21 mouse cellular contexts compared by ENCODE assay signal in the genomic region with DNA sequence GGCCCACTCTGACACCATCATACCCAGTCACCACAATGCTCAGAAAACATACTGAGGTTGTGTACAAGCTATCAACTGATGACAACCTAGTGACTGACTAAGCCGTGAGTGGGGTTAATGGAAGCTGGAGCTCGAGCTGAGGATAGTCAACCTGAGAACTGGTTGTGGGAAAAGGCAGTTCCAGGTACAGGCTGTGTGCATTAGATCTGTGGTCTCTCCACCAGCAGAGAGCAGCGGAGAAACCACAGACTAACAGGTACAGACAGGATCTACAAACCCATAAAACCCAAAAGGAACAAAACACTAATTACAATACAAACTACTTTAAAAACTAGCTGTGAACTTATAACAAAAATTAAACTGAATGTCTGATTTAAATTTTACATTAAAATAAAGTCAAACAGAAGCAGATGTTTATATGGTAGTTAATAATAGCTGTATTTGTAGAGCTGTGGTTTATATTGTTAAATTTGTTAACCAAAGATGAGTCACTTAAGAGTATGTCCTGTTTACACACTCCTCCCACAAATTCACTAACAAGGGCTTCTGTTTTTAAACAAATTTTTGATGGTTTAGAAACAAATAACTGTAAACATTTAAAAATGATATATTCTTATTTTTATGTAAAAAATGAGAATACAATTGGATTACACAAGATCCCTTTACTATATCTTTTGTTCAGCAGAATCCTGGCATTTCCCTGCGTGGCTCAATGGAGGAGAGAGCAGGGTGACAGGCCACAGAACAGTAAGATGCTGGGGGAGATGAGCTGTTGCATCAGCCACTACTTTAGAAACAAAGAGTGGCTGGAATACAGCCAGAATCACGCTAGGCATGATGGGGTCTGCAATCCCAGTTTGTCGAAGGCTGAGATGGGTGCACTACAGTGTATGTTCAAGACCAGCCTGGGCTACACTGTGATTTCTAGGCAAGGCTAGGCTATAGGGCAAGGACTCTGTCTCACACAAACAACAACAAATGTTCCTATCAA. TPM values are rescaled to one million over a fixed set of nuclear protein-coding genes. Genes with fewer than 3 reads are reported as not detected.
DNase-seq lines count a peak whose midpoint lies in the region; ATAC-seq and TF ChIP-seq lines count a peak whose summit lies in the region.
"Had no signal": no experiment of that assay in that cellular context is flagged by ENCODE, and none has a peak within 500 bp of the region (broad histone marks: within the 10 kb centered on the region; RNA-seq: fewer than 3 reads in every experiment).

No protein-coding gene starts in this region.

- no peak overlapping the region for H3K9ac ChIP-seq in forebrain, embryonic 13.5 days
- no peak overlapping the region for H3K9ac ChIP-seq in forebrain, embryonic 15.5 days (replicated peaks)
- no peak overlapping the region for H3K9ac ChIP-seq in lung, embryonic 14.5 days
- H3K9ac ChIP-seq: heart, embryonic 13.5 days; liver, embryonic 12.5 days; neural tube, embryonic 12.5 days; stomach, embryonic 15.5 days had no signal

- no peak overlapping the region for H3K4me2 ChIP-seq in forebrain, embryonic 13.5 days
- H3K4me2 ChIP-seq in forebrain, embryonic 15.5 days (replicated peaks): no peak overlapping the region
- H3K4me2 ChIP-seq in lung, embryonic 14.5 days: no peak overlapping the region
- H3K4me2 ChIP-seq: heart, embryonic 13.5 days; liver, embryonic 12.5 days; neural tube, embryonic 12.5 days; stomach, embryonic 15.5 days had no signal

- peak; percentile 43 for DNase-seq in lung, embryonic 14.5 days
- DNase-seq in lung, postnatal 36 days: no peak
- DNase-seq in MN1 (ENCODE audit: low spot score): peak; percentile 44
- DNase-seq in gastrocnemius, postnatal 14 days: no peak
- no peak for DNase-seq in ovary, adult 18-20 months (ENCODE audit: low spot score)
- DNase-seq: cerebellum, postnatal 14 days; kidney, adult 2 months; kidney, postnatal 4 days; layer of hippocampus, postnatal 36 days; lung, postnatal 4 days; right cerebral cortex, adult 18-20 months had no signal

- H3K27ac ChIP-seq in forebrain, embryonic 13.5 days: no peak overlapping the region
- H3K27ac ChIP-seq in forebrain, embryonic 15.5 days (replicated peaks): no peak overlapping the region
- no peak overlapping the region for H3K27ac ChIP-seq in lung, embryonic 14.5 days (ENCODE audit: low read depth)
- H3K27ac ChIP-seq: heart, embryonic 13.5 days; hindbrain, embryonic 10.5 days; limb, embryonic 10.5 days; liver, embryonic 12.5 days; neural tube, embryonic 12.5 days; stomach, embryonic 15.5 days had no signal

- H3K9me3 ChIP-seq in forebrain, embryonic 13.5 days (replicated peaks): no peaks in the 10 kb centered on the region
- no peaks in the 10 kb centered on the region for H3K9me3 ChIP-seq in forebrain, embryonic 15.5 days
- no peaks in the 10 kb centered on the region for H3K9me3 ChIP-seq in lung, embryonic 14.5 days (ENCODE audit: low read depth, low read length)
- H3K9me3 ChIP-seq: G1E; heart, embryonic 13.5 days; hindbrain, embryonic 10.5 days; limb, embryonic 10.5 days; liver, embryonic 12.5 days; neural tube, embryonic 12.5 days; stomach, embryonic 15.5 days had no signal

- no peak overlapping the region for H3K4me3 ChIP-seq in forebrain, embryonic 13.5 days
- no peak overlapping the region for H3K4me3 ChIP-seq in forebrain, embryonic 15.5 days
- no peak overlapping the region for H3K4me3 ChIP-seq in lung, embryonic 14.5 days (ENCODE audit: low read depth, low read length)
- H3K4me3 ChIP-seq: heart, embryonic 13.5 days; hindbrain, embryonic 10.5 days; limb, embryonic 10.5 days; liver, embryonic 12.5 days; neural tube, embryonic 12.5 days; stomach, embryonic 15.5 days had no signal

- no peak for TF ChIP-seq CTCF in lung, embryonic 14.5 days (IDR thresholded peaks at IDR 0.05; ENCODE audit: low read depth)

- H3K27me3 ChIP-seq in forebrain, embryonic 13.5 days: no peaks in the 10 kb centered on the region
- no peaks in the 10 kb centered on the region for H3K27me3 ChIP-seq in forebrain, embryonic 15.5 days
- no peaks in the 10 kb centered on the region for H3K27me3 ChIP-seq in lung, embryonic 14.5 days (ENCODE audit: insufficient read depth, low read length)
- H3K27me3 ChIP-seq: heart, embryonic 13.5 days; liver, embryonic 12.5 days; neural tube, embryonic 12.5 days; stomach, embryonic 15.5 days had no signal

- H3K36me3 ChIP-seq in forebrain, embryonic 13.5 days (ENCODE audit: poor library complexity, severe bottlenecking): peaks cover 16% of the 10 kb centered on the region
- H3K36me3 ChIP-seq in forebrain, embryonic 15.5 days: peaks cover 12% of the 10 kb centered on the region
- H3K36me3 ChIP-seq in lung, embryonic 14.5 days (ENCODE audit: insufficient read depth): peaks cover 19% of the 10 kb centered on the region; the same call in 1 of the 2 replicates
- H3K36me3 ChIP-seq: stomach, embryonic 15.5 days had no signal

- 0 out of 2 replicates have a peak, but pooled peaks have one; percentile 43 for ATAC-seq in forebrain, embryonic 13.5 days
- ATAC-seq in forebrain, embryonic 15.5 days (replicated peaks): no peak
- no peak for ATAC-seq in lung, embryonic 14.5 days (ENCODE audit: insufficient read depth)
- 0 out of 2 replicates have a peak, but pooled peaks have one; percentile 28 for ATAC-seq in megakaryocyte-erythroid progenitor cell, adult 5-6 weeks (replicated peaks; ENCODE audit: low FRiP score, low TSS enrichment, poor library complexity, severe bottlenecking)
- ATAC-seq: liver, embryonic 12.5 days had no signal

- WGBS in forebrain, embryonic 13.5 days: 77% methylated on average over 6 of the region's 6 CpGs
- 68% methylated on average over 6 of the region's 6 CpGs for WGBS in forebrain, embryonic 15.5 days
- 73% methylated on average over 6 of the region's 6 CpGs for WGBS in lung, embryonic 14.5 days

- peaks cover 11% of the 10 kb centered on the region; the same call in 1 of the 2 replicates for H3K4me1 ChIP-seq in forebrain, embryonic 13.5 days
- H3K4me1 ChIP-seq in forebrain, embryonic 15.5 days: no peaks in the 10 kb centered on the region
- H3K4me1 ChIP-seq in lung, embryonic 14.5 days (ENCODE audit: insufficient read depth): no peaks in the 10 kb centered on the region
- H3K4me1 ChIP-seq: hindbrain, embryonic 10.5 days; limb, embryonic 10.5 days; neural tube, embryonic 12.5 days; stomach, embryonic 15.5 days had no signal

- intact Hi-C loops in gastrocnemius, postnatal 14 days (cut with DNase I; ENCODE audit: low total_unique reads): no loop called here

RNA-seq across cellular contexts. Expression of gene Prkacb, which starts 54.5 kb away (rescaled TPM):
- polyA plus RNA-seq in forebrain, embryonic 13.5 days (2015; fragmentation: Nextera tagmentation; extraction: Ambion mirVana): 92.7 and 104 TPM in 2 replicates
- 150 and 162 TPM in 2 replicates for polyA plus RNA-seq in forebrain, embryonic 15.5 days (2015; fragmentation: Nextera tagmentation; extraction: Ambion mirVana)
- 69.6 and 74.8 TPM in 2 replicates for polyA plus RNA-seq in lung, embryonic 14.5 days (2014; fragmentation: Nextera tagmentation; extraction: Ambion mirVana)
- total RNA-seq in megakaryocyte-erythroid progenitor cell, adult 5-6 weeks (2014; fragmentation: Nextera tagmentation): 33.4 and 35.9 TPM in 2 replicates
- total RNA-seq in megakaryocyte-erythroid progenitor cell, adult 5-6 weeks (2017): 39.0 and 68.3 TPM in 2 replicates
- total RNA-seq in gastrocnemius, postnatal 14 days (2021): 10 to 100 TPM; 46.0 to 46.4 TPM

Comparison
In these comparisons a context has a peak if more than half of its experiments do, and no peak if none do; other contexts are left out.
1. ATAC-seq: peak in forebrain, embryonic 13.5 days (single experiment) and megakaryocyte-erythroid progenitor cell, adult 5-6 weeks (single experiment); none in forebrain, embryonic 15.5 days (single experiment) and lung, embryonic 14.5 days (single experiment).
2. DNase-seq: peak in lung, embryonic 14.5 days (single experiment) and MN1 (single experiment); none in lung, postnatal 36 days (single experiment), gastrocnemius, postnatal 14 days (single experiment) and ovary, adult 18-20 months (single experiment).